Mouse (Mus musculus) macrophage (primary cell): ENCODE results near the gene Ttc30b. TPM values are rescaled to one million over a fixed set of nuclear protein-coding genes. Genes with fewer than 3 reads are reported as not detected.
"Not testable (repeated sequence)": the region's sequence is repeated elsewhere in the genome, so short reads cannot be mapped to it uniquely, and the experiment has no call there.

Experiments used
- H3K27ac ChIP-seq: fragments of 350-480 bp; formaldehyde crosslinking; 2 replicates; pipeline ENCODE4 v1.9.0; 2021
- H3K36me3 ChIP-seq: fragments of 350-480 bp; formaldehyde crosslinking; 2 replicates; pipeline ENCODE4 v1.9.0; 2021; ENCODE audit errors: inconsistent target
- H3K4me3 ChIP-seq: fragments of 350-480 bp; formaldehyde crosslinking; 2 replicates; pipeline ENCODE4 v1.9.0; 2021; ENCODE audit errors: inconsistent target
- H3K79me2 ChIP-seq: fragments of 350-480 bp; formaldehyde crosslinking; 2 replicates; pipeline ENCODE4 v1.9.0; 2021; ENCODE audit errors: inconsistent target
- WGBS: methylation state at CpG from one replicate; pipeline ENCODE4 v1.1.7; 2026; ENCODE audit warnings: inconsistent platforms; ENCODE audit not compliant: missing documents; 5-methylcytosine and 5-hydroxymethylcytosine counted together
- polyA plus RNA-seq: library from polyadenylated mRNA; stranded (reverse); fragments of 250-400 nt; gene quantifications from 3 replicates; pipeline ENCODE4 v1.2.4, GENCODE M21; 2018; ENCODE audit warnings: inconsistent platforms
- total RNA-seq, 78 experiments: library from RNA; depleted of rRNA; stranded (reverse); fragments of 250-400 nt; gene quantifications; 1 replicate in 9 of 78; 2 replicates in 24 of 78; 3 replicates in 43 of 78; 4 replicates in 2 of 78; pipeline ENCODE4 v1.2.4; 2018; ENCODE audit warnings: inconsistent platforms in 56 of 78

Gene Ttc30b
- 1 to 10 TPM in 10 of 26 experiments, under 1 TPM in 12, not detected in 4; 0.30 to 5.2 (median 0.93) TPM for total RNA-seq (2018; cell fraction: chromatin; rRNA removed)
- 1 to 10 TPM; 1.1 to 7.0 (median 4.0) TPM for total RNA-seq (2018; cell fraction: cytosol; rRNA removed)
- 1 to 10 TPM in 20 of 26 experiments, under 1 TPM in 6; 0.74 to 5.9 (median 1.8) TPM for total RNA-seq (2018; cell fraction: nucleus; rRNA removed)
- 3.2 to 6.2 TPM (median 5.7 TPM) in 3 replicates for polyA plus RNA-seq

DNA sequence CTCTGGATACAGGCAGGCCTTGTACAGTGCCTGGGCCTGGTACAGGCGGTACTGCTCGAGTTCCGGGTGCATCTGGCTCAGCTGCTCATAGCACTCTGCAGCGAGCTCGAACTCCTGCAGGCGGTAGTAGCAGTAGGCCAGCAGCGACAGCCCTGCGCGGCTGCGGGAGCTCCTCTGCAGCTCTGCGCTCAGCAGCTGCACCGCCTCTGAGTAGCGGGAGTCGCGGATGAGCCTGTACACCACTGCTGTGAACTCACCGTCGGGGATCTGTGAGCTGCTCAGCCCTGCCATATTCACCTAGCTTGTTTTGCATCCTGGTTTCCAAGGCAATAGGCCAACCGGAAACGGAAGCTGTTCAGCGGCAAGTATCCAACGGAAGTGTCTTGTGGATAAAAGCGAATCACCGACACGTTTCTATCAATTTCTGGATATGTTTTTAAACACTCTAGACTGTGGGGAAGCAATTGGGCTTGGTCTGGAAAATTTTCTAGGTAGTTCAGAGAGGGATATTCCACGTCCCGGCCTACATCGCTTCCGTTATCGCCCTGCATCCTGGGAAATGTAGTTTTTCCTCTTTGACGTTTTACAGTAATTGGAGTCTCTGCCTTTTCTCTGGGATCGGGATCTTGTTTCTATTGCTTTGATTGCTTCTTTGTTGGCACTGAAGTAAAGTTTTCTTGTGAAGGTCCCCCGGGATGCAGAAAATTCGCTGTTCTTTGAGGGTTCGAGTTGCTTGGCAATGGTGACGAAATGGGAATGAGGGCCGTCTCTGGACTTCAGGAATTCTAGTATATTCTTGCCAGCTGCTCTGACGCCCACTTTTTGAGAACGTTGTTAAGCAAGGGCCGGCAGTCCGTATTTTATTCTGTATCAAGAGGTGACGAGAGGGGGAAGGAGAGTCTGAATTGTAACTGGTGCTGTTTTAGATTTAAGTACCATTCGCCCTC, at the start of gene Ttc30b:
TSS of gene Ttc30b (minus strand) at position 469 of the 947 bp plus-strand sequence.
- WGBS, result 9% methylated on average over 36 of the region's 42 CpGs
- H3K36me3 ChIP-seq, result no peaks in the 10 kb centered on the region
- peak within 1 kb of the TSS; percentile 58 for H3K27ac ChIP-seq
- no peaks in the 10 kb centered on the region for H3K79me2 ChIP-seq
- peak within 1 kb of the TSS; percentile 47 for H3K4me3 ChIP-seq

DNA sequence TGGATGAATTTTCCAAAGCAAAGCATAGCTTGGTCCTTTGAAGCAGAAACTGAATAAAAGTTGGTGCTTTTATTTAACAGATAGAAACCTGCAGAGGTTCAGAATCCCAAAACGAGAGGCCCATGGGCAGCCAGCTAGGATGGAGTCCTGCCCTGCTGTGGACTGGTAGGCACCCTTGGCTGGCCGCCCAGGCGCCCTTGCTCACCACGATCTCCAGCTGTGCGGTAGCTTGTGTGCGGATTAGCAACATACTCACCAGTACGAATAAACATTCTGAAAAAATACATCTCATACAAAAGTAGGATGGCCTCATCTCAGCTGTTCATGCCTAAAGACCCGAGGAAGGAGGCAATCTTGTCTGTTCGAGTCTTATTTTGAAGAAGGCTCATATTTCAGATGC, 49.4 kb upstream of the Ttc30b start:
- Histone ChIP-seq H3K4me3 (no peak overlapping the region), H3K36me3 (no peaks in the 10 kb centered on the region), H3K79me2 (no peaks in the 10 kb centered on the region), H3K27ac (no peak overlapping the region)
- WGBS, result 92% methylated on average over 9 of the region's 9 CpGs

DNA sequence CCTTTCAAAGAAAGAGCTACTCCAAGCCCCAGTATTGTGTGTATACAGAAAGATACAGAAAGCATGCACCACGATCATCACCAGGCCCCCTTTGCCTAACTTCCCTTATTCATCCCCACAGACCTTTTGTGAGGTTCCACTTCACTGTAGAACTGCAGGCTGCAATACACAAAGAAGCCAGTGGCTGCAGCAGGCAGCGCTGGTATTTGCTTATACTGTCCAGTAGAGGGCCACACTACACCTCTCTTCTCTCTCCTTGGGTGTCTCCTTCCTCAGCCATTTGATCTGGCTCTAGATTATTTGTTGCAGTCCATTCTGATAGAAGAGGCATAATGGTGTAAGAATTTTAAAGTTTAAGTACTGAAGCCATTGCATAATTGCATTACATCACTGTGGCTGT, 46.7 kb upstream of the Ttc30b start:
- WGBS, result 0% methylated on average over 2 of the region's 2 CpGs
- H3K27ac ChIP-seq, result no peak overlapping the region
- no peaks in the 10 kb centered on the region for H3K79me2 ChIP-seq
- no peaks in the 10 kb centered on the region for H3K36me3 ChIP-seq
- no peak overlapping the region for H3K4me3 ChIP-seq

DNA sequence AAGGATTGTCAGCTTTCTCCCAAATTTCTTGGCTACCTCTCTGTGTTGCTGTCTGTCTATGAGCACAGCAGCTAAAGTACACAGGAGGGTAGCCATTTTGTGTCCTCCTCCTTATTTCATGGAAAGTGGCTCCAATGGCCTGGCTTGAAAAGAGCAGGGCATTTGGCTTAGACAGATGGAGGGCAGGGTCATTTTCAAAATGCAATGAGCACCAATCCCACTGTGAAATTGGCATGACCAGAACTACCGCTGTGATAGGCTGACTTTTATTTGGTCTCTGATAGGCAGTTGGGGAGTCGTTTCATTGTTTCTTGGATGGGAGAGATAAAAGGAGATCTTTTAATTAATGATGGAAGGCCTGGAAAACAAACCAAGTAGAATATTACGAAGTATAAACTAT, 45.5 kb upstream of the Ttc30b start:
- Histone ChIP-seq H3K36me3 (no peaks in the 10 kb centered on the region), H3K79me2 (no peaks in the 10 kb centered on the region), H3K4me3 (no peak overlapping the region), H3K27ac (no peak overlapping the region)
- WGBS, result 100% methylated on average over 3 of the region's 3 CpGs

DNA sequence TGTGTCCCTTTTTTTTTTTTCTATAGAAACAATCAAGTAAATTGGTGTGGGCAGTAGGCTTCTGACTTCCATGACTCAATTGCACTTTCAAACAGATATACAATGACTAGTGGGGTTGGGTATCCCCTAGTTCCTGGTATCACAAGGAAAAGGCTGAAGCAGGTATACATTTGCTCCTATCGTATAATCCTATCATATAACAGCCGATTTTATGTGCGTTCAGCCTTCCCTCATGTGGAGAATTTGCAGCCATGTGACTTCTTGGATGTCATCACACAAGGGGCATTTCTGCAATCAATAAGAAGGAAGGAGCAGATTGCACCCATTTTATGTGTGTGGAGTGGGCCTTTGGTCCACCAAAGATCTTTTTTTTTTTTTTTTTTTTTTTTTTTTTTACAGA, 44.7 kb upstream of the Ttc30b start:
- Histone ChIP-seq H3K27ac (no peak overlapping the region), H3K4me3 (no peak overlapping the region), H3K36me3 (no peaks in the 10 kb centered on the region), H3K79me2 (no peaks in the 10 kb centered on the region)
- WGBS, result 98% methylated on average over 3 of the region's 3 CpGs

DNA sequence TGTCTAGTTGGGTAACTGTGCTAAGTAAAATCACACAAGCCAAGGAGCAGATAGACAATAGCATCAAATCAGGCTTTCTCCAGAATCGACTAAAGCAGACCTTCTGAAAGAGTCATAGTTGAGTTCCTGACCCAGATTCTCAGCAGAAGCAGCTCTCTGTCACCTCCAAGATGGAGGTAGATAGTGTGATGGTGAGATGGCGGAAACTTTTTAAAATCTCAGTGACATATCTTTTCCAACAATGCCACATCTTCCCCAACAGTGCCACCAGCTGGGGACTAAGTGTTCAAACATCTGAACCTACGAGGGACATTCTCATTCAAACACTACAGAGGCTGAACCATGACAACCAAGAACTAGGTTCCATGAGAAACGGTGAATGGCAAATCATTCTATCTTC, 44.2 kb upstream of the Ttc30b start:
- H3K79me2 ChIP-seq, result no peaks in the 10 kb centered on the region
- no peak overlapping the region for H3K4me3 ChIP-seq
- no peak overlapping the region for H3K27ac ChIP-seq
- 94% methylated on average over 4 of the region's 4 CpGs for WGBS
- no peaks in the 10 kb centered on the region for H3K36me3 ChIP-seq

DNA sequence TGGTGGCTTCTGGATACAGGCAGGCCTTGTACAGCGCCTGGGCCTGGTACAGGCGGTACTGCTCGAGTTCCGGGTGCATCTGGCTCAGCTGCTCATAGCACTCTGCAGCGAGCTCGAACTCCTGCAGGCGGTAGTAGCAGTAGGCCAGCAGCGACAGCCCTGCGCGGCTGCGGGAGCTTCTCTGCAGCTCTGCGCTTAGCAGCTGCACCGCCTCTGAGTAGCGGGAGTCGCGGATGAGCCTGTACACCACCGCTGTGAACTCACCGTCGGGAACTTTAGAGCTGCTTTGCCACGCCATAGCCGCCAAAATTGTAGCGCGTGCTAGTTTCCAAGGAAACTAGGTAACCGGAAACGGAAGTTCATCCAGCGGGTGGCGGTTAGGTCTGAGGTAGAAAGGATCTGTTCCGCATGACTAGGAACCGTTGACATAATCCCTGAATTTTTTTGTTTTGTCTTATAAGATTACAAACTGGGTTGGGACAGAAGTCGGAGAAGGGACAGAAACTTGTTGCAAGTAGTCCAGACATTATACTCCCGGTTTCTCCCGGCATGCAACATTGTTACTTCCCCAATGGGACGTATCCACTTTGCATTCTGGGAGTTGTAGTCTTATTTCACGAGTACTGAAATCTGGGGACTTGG, 43.2 kb upstream of the Ttc30b start, which contains the start of gene Ttc30a1:
TSS of gene Ttc30a1 (minus strand) at position 528 of the 642 bp plus-strand sequence.
- peak within 1 kb of the TSS; percentile 45 for H3K4me3 ChIP-seq
- not testable (repeated sequence) for H3K36me3 ChIP-seq, H3K79me2 ChIP-seq
- H3K27ac ChIP-seq, result peak within 1 kb of the TSS; percentile 75
- 4% methylated on average over 23 of the region's 34 CpGs for WGBS

DNA sequence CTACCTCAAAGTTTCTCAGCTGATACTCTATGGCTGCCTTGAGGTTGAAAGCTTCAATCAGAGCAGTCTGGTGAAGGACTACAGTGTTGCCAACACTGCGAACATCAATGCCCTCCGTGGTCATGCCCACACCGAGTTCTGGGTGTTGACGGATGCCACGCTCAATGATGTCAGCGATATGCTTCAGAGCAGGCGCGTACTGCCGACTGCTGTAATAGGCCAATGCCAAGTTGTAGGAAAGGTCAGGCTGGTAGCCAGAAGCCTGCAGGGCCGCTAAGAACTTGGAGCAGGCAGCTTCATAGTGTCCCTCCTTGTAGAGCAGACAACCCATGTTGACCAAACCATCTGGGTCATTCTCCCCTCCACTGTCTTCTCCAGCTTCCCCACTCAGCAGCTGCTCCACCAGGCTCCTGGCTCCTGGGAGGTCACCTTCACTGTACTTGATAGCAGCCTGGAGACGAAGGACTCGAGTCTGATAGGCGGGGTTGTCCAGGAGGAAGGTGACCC, 42.6 kb upstream of the Ttc30b start:
- H3K27ac ChIP-seq, H3K4me3 ChIP-seq, H3K79me2 ChIP-seq, H3K36me3 ChIP-seq: not testable (repeated sequence)
- WGBS, result 100% methylated on average over 4 of the region's 13 CpGs

DNA sequence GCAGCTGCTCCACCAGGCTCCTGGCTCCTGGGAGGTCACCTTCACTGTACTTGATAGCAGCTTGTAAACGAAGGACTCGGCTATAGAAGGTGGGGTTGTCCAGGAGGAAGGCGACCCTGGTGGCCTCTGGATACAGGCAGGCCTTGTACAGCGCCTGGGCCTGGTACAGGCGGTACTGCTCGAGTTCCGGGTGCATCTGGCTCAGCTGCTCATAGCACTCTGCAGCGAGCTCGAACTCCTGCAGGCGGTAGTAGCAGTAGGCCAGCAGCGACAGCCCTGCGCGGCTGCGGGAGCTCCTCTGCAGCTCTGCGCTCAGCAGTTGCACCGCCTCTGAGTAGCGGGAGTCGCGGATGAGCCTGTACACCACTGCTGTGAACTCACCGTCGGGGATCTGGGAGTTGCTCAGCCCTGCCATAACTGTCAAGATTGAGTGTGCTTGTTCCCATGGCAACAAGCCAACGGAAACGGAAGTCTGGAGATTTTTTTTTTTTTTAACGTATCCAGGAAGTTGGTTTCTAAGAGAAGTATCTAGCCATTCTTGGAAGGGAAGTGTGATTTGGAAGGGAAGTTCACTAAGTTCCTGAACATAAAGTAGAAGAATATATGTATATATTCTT, 39.5 kb upstream of the Ttc30b start, which contains the start of gene Ttc30a2:
TSS of gene Ttc30a2 (minus strand) at position 419 of the 617 bp plus-strand sequence.
- not testable (repeated sequence) for H3K36me3 ChIP-seq, H3K27ac ChIP-seq, H3K4me3 ChIP-seq, H3K79me2 ChIP-seq
- 3% methylated on average over 3 of the region's 24 CpGs for WGBS

DNA sequence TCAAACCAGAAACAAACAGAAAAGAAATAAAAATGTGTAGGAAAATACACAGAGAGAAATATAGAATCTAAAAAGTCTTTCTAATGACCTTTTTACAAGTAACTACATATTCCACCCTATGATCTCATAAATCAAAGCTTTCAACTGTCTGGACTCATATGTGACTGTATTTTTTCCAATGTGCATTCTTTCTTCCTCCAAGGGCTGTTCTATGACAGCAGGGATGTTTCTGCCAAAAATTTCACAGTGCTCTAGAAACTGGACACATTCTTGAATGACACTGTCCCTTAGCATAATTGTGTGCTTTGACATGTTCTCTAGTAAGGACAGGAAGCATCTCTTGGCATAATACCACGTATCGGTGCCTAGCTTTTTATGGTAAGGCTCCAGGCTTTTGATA, 37.7 kb upstream of the Ttc30b start:
- WGBS, result 86% methylated on average over 2 of the region's 2 CpGs
- H3K79me2 ChIP-seq, H3K36me3 ChIP-seq, H3K4me3 ChIP-seq, H3K27ac ChIP-seq: not testable (repeated sequence)

DNA sequence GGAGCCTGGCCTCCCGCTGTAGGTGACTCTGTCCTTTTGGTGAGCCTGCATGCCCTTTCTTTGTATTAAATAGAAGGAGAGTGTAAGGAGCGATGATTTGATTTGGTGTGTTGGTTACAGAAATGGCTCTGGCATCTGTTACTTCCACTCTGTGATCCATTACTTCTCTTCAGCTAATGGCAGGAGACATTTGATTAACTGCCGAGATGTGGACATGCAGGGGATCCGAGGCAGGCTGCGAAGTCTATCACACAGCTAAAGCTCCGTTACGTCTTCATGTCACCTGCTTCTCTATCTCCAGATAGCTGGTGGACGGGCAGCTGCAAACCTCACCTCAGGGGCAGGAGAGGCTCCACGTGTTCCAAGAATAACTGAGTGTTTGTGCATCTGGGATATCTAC, 35.7 kb upstream of the Ttc30b start:
- Histone ChIP-seq H3K27ac (no peak overlapping the region), H3K79me2 (no peaks in the 10 kb centered on the region), H3K36me3 (no peaks in the 10 kb centered on the region), H3K4me3 (no peak overlapping the region)
- 90% methylated on average over 9 of the region's 9 CpGs for WGBS

DNA sequence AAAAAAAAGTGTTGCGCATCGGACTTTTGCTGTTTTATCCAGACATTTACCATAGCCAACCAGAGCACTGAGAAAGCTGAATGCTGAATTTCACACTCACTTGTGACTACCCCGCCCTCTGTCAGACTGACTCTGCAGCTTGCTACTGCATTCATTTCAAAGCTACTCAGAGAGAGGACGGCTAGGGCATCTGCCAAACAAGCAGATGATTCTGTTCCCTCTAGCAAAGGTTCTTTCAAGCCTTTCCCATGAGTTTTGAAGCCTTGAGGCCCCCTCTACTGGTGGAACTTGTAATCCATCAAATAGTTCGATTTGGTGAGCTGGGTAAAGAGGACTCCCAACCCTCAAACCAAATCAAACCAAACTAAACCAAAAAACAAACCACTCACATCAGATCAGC, 26.6 kb upstream of the Ttc30b start:
- Histone ChIP-seq H3K36me3 (no peaks in the 10 kb centered on the region), H3K4me3 (peak overlapping the region; percentile 19; the same call in 1 of the 2 replicates), H3K27ac (no peak overlapping the region), H3K79me2 (no peaks in the 10 kb centered on the region)
- 13% methylated on average over 5 of the region's 5 CpGs for WGBS

DNA sequence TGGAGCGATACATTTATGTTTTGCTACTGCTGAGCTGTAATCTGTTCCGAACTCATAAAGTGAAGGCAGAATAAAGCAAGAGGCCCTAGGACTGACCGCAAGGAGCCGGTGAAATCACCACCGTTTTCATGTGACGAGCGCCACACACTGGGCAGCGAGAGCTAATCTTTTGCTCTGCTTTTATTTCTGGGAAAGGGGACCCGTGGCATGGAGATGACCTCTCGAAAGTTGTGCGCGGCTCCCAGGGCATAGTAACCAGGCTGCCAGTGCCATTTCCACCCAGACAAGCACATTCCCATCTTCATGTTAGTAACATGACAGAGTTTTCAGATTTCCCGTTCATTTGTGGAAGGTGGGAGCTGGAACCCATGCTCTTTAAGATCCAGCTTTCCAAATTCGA, 26.1 kb upstream of the Ttc30b start:
- no peaks in the 10 kb centered on the region for H3K79me2 ChIP-seq
- H3K27ac ChIP-seq, result peak overlapping the region; percentile 16; the same call in 1 of the 2 replicates
- 5% methylated on average over 14 of the region's 14 CpGs for WGBS
- H3K36me3 ChIP-seq, result no peaks in the 10 kb centered on the region
- peak overlapping the region; percentile 19; the same call in 1 of the 2 replicates for H3K4me3 ChIP-seq

DNA sequence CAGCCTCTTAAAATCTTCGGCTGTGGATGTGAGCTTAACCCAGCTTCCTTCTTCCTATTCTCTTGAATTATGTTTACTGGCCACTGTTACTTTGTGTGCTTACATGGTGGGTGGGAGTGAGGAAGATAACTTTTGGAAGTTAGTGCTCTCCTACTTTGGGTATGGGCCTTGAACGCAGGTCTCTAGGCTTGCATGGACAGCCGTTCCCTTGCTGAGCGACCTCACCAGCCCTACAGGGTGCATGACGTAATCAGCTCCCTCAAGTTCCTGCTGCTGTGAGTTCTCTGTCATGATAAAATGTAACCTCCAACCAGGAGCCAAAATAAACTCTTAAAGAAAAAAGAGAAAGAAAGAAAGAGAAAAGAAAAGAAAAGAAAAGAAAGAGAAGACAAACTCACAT, 25.7 kb upstream of the Ttc30b start:
- Histone ChIP-seq H3K27ac (0 out of 2 replicates have a peak overlapping the region, but pooled peaks have one; percentile 16), H3K79me2 (no peaks in the 10 kb centered on the region), H3K4me3 (peak overlapping the region; percentile 19; the same call in 1 of the 2 replicates), H3K36me3 (no peaks in the 10 kb centered on the region)
- WGBS, result 52% methylated on average over 5 of the region's 5 CpGs
